Mouse (Mus musculus) lung, embryonic 15.5 days (tissue): Measurements from ENCODE around the gene Napsa. TPM values are rescaled to one million over a fixed set of nuclear protein-coding genes. Genes with fewer than 3 reads are reported as not detected.

ENCODE experiments used
- ATAC-seq: fragments of 200-750 bp; cut with Nextera tagmentation; 2 replicates; pipeline ENCODE4 v1.8.0; 2017; ENCODE audit warnings: moderate number of reproducible peaks, borderline replicate concordance; ENCODE audit not compliant: low FRiP score, low TSS enrichment; ENCODE audit errors: extremely low read depth
- H3K27ac ChIP-seq: fragments of 300-500 bp; sonication (generic); 2 replicates; pipeline ENCODE4 v1.5.1; 2015; ENCODE audit warnings: moderate library complexity, mild to moderate bottlenecking, inconsistent platforms
- H3K27me3 ChIP-seq: fragments of 300-500 bp; sonication (generic); 2 replicates; pipeline ENCODE4 v1.6.1; 2015; ENCODE audit warnings: inconsistent platforms
- H3K36me3 ChIP-seq: fragments of 300-500 bp; sonication (generic); 2 replicates; pipeline ENCODE4 v1.6.1; 2015; ENCODE audit warnings: inconsistent platforms
- H3K4me1 ChIP-seq: fragments of 300-500 bp; sonication (generic); 2 replicates; pipeline ENCODE4 v1.6.1; 2015; ENCODE audit warnings: inconsistent platforms
- H3K4me2 ChIP-seq: fragments of 300-500 bp; sonication (generic); 2 replicates; pipeline ENCODE4 v1.6.1; 2015; ENCODE audit warnings: inconsistent platforms, mild to moderate bottlenecking, moderate library complexity
- H3K4me3 ChIP-seq: fragments of 300-500 bp; sonication (generic); 2 replicates; pipeline ENCODE4 v1.5.1; 2015; ENCODE audit warnings: mild to moderate bottlenecking, inconsistent platforms
- H3K9ac ChIP-seq: fragments of 300-500 bp; sonication (generic); 2 replicates; pipeline ENCODE4 v1.6.1; 2015; ENCODE audit warnings: inconsistent platforms
- H3K9me3 ChIP-seq: fragments of 300-500 bp; sonication (generic); 2 replicates; pipeline ENCODE4 v1.6.1; 2016; ENCODE audit warnings: inconsistent platforms
- WGBS: fragments of 180-500 bp; shearing (Covaris S2); methylation state at CpG from one replicate; pipeline ENCODE4 v1.1.7; 2015; 5-methylcytosine and 5-hydroxymethylcytosine counted together
- microRNA-seq: library from miRNA; unstranded; fragments of <30 nt; microRNA quantifications from one replicate; pipeline ENCODE4, GENCODE M21; 2016
- polyA plus RNA-seq: library from polyadenylated mRNA; unstranded; fragments of >200 nt; fragmentation: Nextera tagmentation; extraction: Ambion mirVana; gene quantifications from 2 replicates; pipeline ENCODE4 v1.2.1, GENCODE M21; 2015

Napsa gene
- polyA plus RNA-seq, 1 experiment from 2014 or later, result 42.2 TPM

- Histone ChIP-seq H3K36me3 (peaks cover 12% of the 10 kb centered on the region), H3K27ac (no peak overlapping the region), H3K27me3 (no peaks in the 10 kb centered on the region), H3K4me1 (no peaks in the 10 kb centered on the region), H3K9ac (no peak overlapping the region), H3K4me2 (no peak overlapping the region), H3K9me3 (no peaks in the 10 kb centered on the region), H3K4me3 (no peak overlapping the region)
- WGBS, result 69% methylated on average over 3 of the region's 3 CpGs
- no peak for ATAC-seq
These were observed 52.3 kb downstream of the Napsa start for GRCm38 (mm10) chr7:44624543-44624826.

GRCm38 (mm10) chr7:44624828-44625227 is 52.6 kb downstream of the Napsa start:
- no peaks in the 10 kb centered on the region for H3K27me3 ChIP-seq
- H3K4me3 ChIP-seq, result no peak overlapping the region
- H3K9ac ChIP-seq, result no peak overlapping the region
- peaks cover 10% of the 10 kb centered on the region; the same call in 1 of the 2 replicates for H3K36me3 ChIP-seq
- no peaks in the 10 kb centered on the region for H3K4me1 ChIP-seq
- no peak for ATAC-seq
- H3K27ac ChIP-seq, result no peak overlapping the region
- no peak overlapping the region for H3K4me2 ChIP-seq
- H3K9me3 ChIP-seq, result no peaks in the 10 kb centered on the region
- 51% methylated on average over 14 of the region's 14 CpGs for WGBS

GRCm38 (mm10) chr7:44625241-44626067 is 53.3 kb downstream of the Napsa start:
- Histone ChIP-seq H3K27me3 (no peaks in the 10 kb centered on the region), H3K9me3 (no peaks in the 10 kb centered on the region), H3K27ac (no peak overlapping the region), H3K4me1 (no peaks in the 10 kb centered on the region), H3K9ac (no peak overlapping the region), H3K36me3 (peaks cover 5% of the 10 kb centered on the region; the same call in 1 of the 2 replicates), H3K4me2 (no peak overlapping the region), H3K4me3 (no peak overlapping the region)
- 83% methylated on average over 13 of the region's 13 CpGs for WGBS
- no peak for ATAC-seq

- Histone ChIP-seq H3K9ac (no peak overlapping the region), H3K9me3 (no peaks in the 10 kb centered on the region), H3K27me3 (no peaks in the 10 kb centered on the region), H3K27ac (no peak overlapping the region), H3K4me2 (no peak overlapping the region), H3K4me3 (no peak overlapping the region), H3K36me3 (0 out of 2 replicates have a peak, but pooled peaks cover 3% of the 10 kb centered on the region), H3K4me1 (no peaks in the 10 kb centered on the region)
- WGBS, result 43% methylated on average over 1 of the region's 1 CpGs
- no peak for ATAC-seq
These were observed 53.8 kb downstream of the Napsa start for GRCm38 (mm10) chr7:44626068-44626385.

GRCm38 (mm10) chr7:44626966-44627365 is 54.8 kb downstream of the Napsa start:
- 0 out of 2 replicates have a peak, but pooled peaks cover 3% of the 10 kb centered on the region for H3K36me3 ChIP-seq
- H3K9ac ChIP-seq, result no peak overlapping the region
- H3K27me3 ChIP-seq, result no peaks in the 10 kb centered on the region
- H3K9me3 ChIP-seq, result no peaks in the 10 kb centered on the region
- no peak overlapping the region for H3K27ac ChIP-seq
- no peaks in the 10 kb centered on the region for H3K4me1 ChIP-seq
- H3K4me3 ChIP-seq, result no peak overlapping the region
- no peak for ATAC-seq
- no peak overlapping the region for H3K4me2 ChIP-seq
- 71% methylated on average over 13 of the region's 13 CpGs for WGBS

- Histone ChIP-seq H3K4me2 (no peak overlapping the region), H3K9ac (no peak overlapping the region), H3K27me3 (peaks cover 5% of the 10 kb centered on the region; the same call in 1 of the 2 replicates), H3K27ac (no peak overlapping the region), H3K4me3 (no peak overlapping the region), H3K9me3 (no peaks in the 10 kb centered on the region), H3K36me3 (no peaks in the 10 kb centered on the region), H3K4me1 (no peaks in the 10 kb centered on the region)
- ATAC-seq, result no peak
- 80% methylated on average over 15 of the region's 15 CpGs for WGBS
These were observed 56.3 kb downstream of the Napsa start for GRCm38 (mm10) chr7:44628402-44629034.

- H3K4me1 ChIP-seq, result no peaks in the 10 kb centered on the region
- ATAC-seq, result peak; percentile 85
- no peak overlapping the region for H3K4me3 ChIP-seq
- H3K9me3 ChIP-seq, result no peaks in the 10 kb centered on the region
- 50% methylated on average over 13 of the region's 13 CpGs for WGBS
- H3K27ac ChIP-seq, result no peak overlapping the region
- no peaks in the 10 kb centered on the region for H3K36me3 ChIP-seq
- peaks cover 7% of the 10 kb centered on the region; the same call in 1 of the 2 replicates for H3K27me3 ChIP-seq
- H3K9ac ChIP-seq, result no peak overlapping the region
- no peak overlapping the region for H3K4me2 ChIP-seq
These were observed 58.3 kb downstream of the Napsa start for GRCm38 (mm10) chr7:44630437-44630836.

- H3K9ac ChIP-seq, result no peak overlapping the region
- no peak overlapping the region for H3K4me2 ChIP-seq
- H3K9me3 ChIP-seq, result no peaks in the 10 kb centered on the region
- ATAC-seq, result no peak
- peaks cover 7% of the 10 kb centered on the region; the same call in 1 of the 2 replicates for H3K27me3 ChIP-seq
- no peaks in the 10 kb centered on the region for H3K36me3 ChIP-seq
- 34% methylated on average over 13 of the region's 13 CpGs for WGBS
- no peak overlapping the region for H3K27ac ChIP-seq
- H3K4me1 ChIP-seq, result no peaks in the 10 kb centered on the region
- no peak overlapping the region for H3K4me3 ChIP-seq
These were observed 60.5 kb downstream of the Napsa start for GRCm38 (mm10) chr7:44632676-44633075.

- Histone ChIP-seq H3K27ac (no peak overlapping the region), H3K9ac (no peak overlapping the region), H3K27me3 (peaks cover 11% of the 10 kb centered on the region; the same call in 1 of the 2 replicates), H3K9me3 (no peaks in the 10 kb centered on the region), H3K4me1 (no peaks in the 10 kb centered on the region), H3K4me2 (no peak overlapping the region), H3K4me3 (no peak overlapping the region), H3K36me3 (no peaks in the 10 kb centered on the region)
- 20% methylated on average over 15 of the region's 15 CpGs for WGBS
- ATAC-seq, result no peak
These were observed 61.2 kb downstream of the Napsa start for GRCm38 (mm10) chr7:44633407-44633806.

Small RNA genes lying within 50 kb of the gene (microRNA-seq; reads per million reads assigned to microRNA genes)
- gene Mir7053, result not detected

Other genes with a start within 250 kb of the Napsa start
- 2.1 and 2.3 TPM in 2 replicates for gene Syt3, start 188.3 kb upstream of the Napsa start, polyA plus RNA-seq
- gene 1700008O03Rik, start 186.6 kb upstream of the Napsa start, polyA plus RNA-seq, result 1.1 and 1.4 TPM in 2 replicates
- 0.88 and 0.98 TPM in 2 replicates for gene Lrrc4b, start 143.4 kb upstream of the Napsa start, polyA plus RNA-seq
- 0.62 and 0.88 TPM in 2 replicates for gene Aspdh, start 107.0 kb upstream of the Napsa start, polyA plus RNA-seq
- gene Josd2, start 104.4 kb upstream of the Napsa start, polyA plus RNA-seq, result 109 and 111 TPM in 2 replicates
- 107 and 108 TPM in 2 replicates for gene Emc10, start 75.9 kb upstream of the Napsa start, polyA plus RNA-seq
- 9.1 and 11.1 TPM in 2 replicates for gene Fam71e1, start 75.8 kb upstream of the Napsa start, polyA plus RNA-seq
- 0.45 and 0.65 TPM in 2 replicates for gene Mybpc2, start 47.7 kb upstream of the Napsa start, polyA plus RNA-seq
- gene Spib, start 40.3 kb upstream of the Napsa start, polyA plus RNA-seq, result 0.77 and 2.0 TPM in 2 replicates
- 108 and 112 TPM in 2 replicates for gene Pold1, start 23.5 kb upstream of the Napsa start, polyA plus RNA-seq
- gene Nr1h2, start 18.4 kb upstream of the Napsa start, polyA plus RNA-seq, result 68.4 and 75.3 TPM in 2 replicates
- gene Kcnc3, start 18.3 kb downstream of the Napsa start, polyA plus RNA-seq, result 1.5 and 2.1 TPM in 2 replicates
- gene Myh14, start 98.5 kb downstream of the Napsa start, polyA plus RNA-seq, result 44.1 and 47.8 TPM in 2 replicates
- gene Izumo2, start 136.4 kb downstream of the Napsa start, polyA plus RNA-seq, result not detected in 2 replicates
- 40.6 and 46.1 TPM in 2 replicates for gene Vrk3, start 176.0 kb downstream of the Napsa start, polyA plus RNA-seq
- 2.1 and 2.2 TPM in 2 replicates for gene Zfp473, start 178.7 kb downstream of the Napsa start, polyA plus RNA-seq
- gene Nup62, start 243.7 kb downstream of the Napsa start, polyA plus RNA-seq, result 95.6 and 97.7 TPM in 2 replicates
- 0.63 and 1.7 TPM in 2 replicates for gene Il4i1, start 244.0 kb downstream of the Napsa start, polyA plus RNA-seq
- gene Atf5, start 244.3 kb downstream of the Napsa start, polyA plus RNA-seq, result 4.9 and 5.0 TPM in 2 replicates